Mouse (Mus musculus) limb, embryonic 13.5 days (tissue): ENCODE data around the gene Smarca4. TPM values are rescaled to one million over a fixed set of nuclear protein-coding genes. Genes with fewer than 3 reads are reported as not detected.
"Not testable (repeated sequence)": the region's sequence is repeated elsewhere in the genome, so short reads cannot be mapped to it uniquely, and the experiment has no call there.

Experiments
- ATAC-seq: fragments of 200-750 bp; cut with Nextera tagmentation; 2 replicates; pipeline ENCODE4 v1.8.0; 2017; ENCODE audit warnings: low read depth, moderate number of reproducible peaks, moderate TSS enrichment; ENCODE audit not compliant: low FRiP score
- H3K27ac ChIP-seq: fragments of 300-500 bp; sonication (generic); 2 replicates; pipeline ENCODE4 v1.5.1; 2015; ENCODE audit warnings: inconsistent platforms, mild to moderate bottlenecking, moderate library complexity
- H3K27me3 ChIP-seq: fragments of 300-500 bp; sonication (generic); 2 replicates; pipeline ENCODE4 v1.6.1; 2015; ENCODE audit warnings: mild to moderate bottlenecking, inconsistent platforms
- H3K36me3 ChIP-seq: fragments of 300-500 bp; sonication (generic); 2 replicates; pipeline ENCODE4 v1.6.1; 2015; ENCODE audit warnings: inconsistent platforms, mild to moderate bottlenecking, moderate library complexity
- H3K4me1 ChIP-seq: fragments of 300-500 bp; sonication (generic); 2 replicates; pipeline ENCODE4 v1.6.1; 2015; ENCODE audit warnings: inconsistent platforms
- H3K4me2 ChIP-seq: fragments of 300-500 bp; sonication (generic); replicated peaks from 2 replicates; pipeline ENCODE4 v1.6.1; 2015; ENCODE audit warnings: inconsistent platforms, mild to moderate bottlenecking, moderate library complexity
- H3K4me3 ChIP-seq: fragments of 300-500 bp; sonication (generic); 2 replicates; pipeline ENCODE4 v1.5.1; 2015; ENCODE audit warnings: moderate library complexity, mild to moderate bottlenecking, inconsistent platforms
- H3K9ac ChIP-seq: fragments of 300-500 bp; sonication (generic); 2 replicates; pipeline ENCODE4 v1.6.1; 2015; ENCODE audit warnings: mild to moderate bottlenecking, inconsistent platforms
- H3K9me3 ChIP-seq: fragments of 300-500 bp; sonication (generic); 2 replicates; pipeline ENCODE4 v1.6.1; 2016; ENCODE audit warnings: inconsistent platforms
- WGBS: fragments of 180-500 bp; shearing (Covaris S2); methylation state at CpG from one replicate; pipeline ENCODE4 v1.1.7; 2015; 5-methylcytosine and 5-hydroxymethylcytosine counted together
- polyA plus RNA-seq: library from polyadenylated mRNA; unstranded; fragments of >200 nt; fragmentation: Nextera tagmentation; extraction: Ambion mirVana; gene quantifications from 2 replicates; pipeline ENCODE4 v1.2.1, GENCODE M21; 2015

The Smarca4 gene
- polyA plus RNA-seq, 1 experiment from 2014 or later: 99.5 TPM

- no peak for ATAC-seq
- H3K4me1 ChIP-seq: peaks cover 29% of the 10 kb centered on the region
- peaks cover 66% of the 10 kb centered on the region for H3K36me3 ChIP-seq
Measured at GRCm38 (mm10) chr9:21591127-21591830, 24.7 kb upstream of the Smarca4 start.

DNA sequence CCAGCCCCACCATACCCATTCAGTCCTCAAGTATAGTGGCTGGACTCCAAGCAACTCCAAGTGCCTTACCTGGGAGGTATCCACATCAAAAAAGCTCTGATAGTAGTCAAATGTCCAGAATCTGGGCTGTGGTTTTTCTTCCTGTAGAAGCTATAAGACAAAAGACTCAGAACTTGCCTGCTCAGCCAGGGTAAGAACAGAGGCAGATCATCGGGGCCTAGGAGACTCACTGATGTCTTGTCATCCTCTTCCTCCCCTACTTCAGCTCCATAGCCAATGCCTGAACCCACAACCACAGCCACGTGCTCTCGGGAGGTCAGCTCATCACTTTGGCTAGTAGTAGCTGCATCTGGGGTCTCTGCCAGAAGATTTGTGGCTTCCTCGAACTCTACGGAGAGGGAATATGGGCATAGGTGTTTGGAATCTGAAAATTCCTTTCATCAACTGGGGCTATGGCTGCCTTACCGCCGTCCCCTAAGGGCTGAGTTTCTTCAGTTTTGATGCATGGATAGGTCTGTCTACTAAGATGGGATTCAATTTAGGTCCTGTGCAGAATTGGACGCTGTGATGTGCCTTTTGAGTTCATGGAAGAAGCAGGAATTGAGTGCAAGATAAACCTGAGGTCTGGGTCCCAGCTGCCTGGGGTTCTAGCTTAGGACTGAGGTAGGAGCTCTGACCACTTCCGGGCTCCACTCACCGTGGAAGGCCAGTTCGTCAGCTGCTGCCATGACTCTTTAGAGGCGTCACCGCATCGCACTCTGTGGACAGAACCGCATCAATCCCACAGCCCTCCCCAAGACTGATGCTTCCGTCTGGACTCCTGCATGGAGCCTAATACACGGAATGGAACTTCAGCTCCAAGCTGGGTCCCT lies 23.9 kb upstream of the Smarca4 start:
- peak overlapping the region; percentile 70 for H3K9ac ChIP-seq
- 20% methylated on average over 17 of the region's 17 CpGs for WGBS
- peaks cover 66% of the 10 kb centered on the region for H3K36me3 ChIP-seq
- no peaks in the 10 kb centered on the region for H3K27me3 ChIP-seq
- H3K9me3 ChIP-seq: no peaks in the 10 kb centered on the region
- H3K4me1 ChIP-seq: peaks cover 29% of the 10 kb centered on the region
- H3K27ac ChIP-seq: peak overlapping the region; percentile 67
- peak overlapping the region; percentile 96 for H3K4me2 ChIP-seq
- peak overlapping the region; percentile 89 for H3K4me3 ChIP-seq
- peak; percentile 66; the same call in 1 of the 2 replicates for ATAC-seq

More at GRCm38 (mm10) chr9:21591127-21591830, 24.7 kb upstream of the Smarca4 start:
- 0 out of 2 replicates have a peak overlapping the region, but pooled peaks have one; percentile 2 for H3K27ac ChIP-seq
- H3K27me3 ChIP-seq: no peaks in the 10 kb centered on the region
- no peak overlapping the region for H3K9ac ChIP-seq
- WGBS: 83% methylated on average over 6 of the region's 6 CpGs
- H3K9me3 ChIP-seq: no peaks in the 10 kb centered on the region
- H3K4me3 ChIP-seq: peak overlapping the region; percentile 89
- peak overlapping the region; percentile 96 for H3K4me2 ChIP-seq

DNA sequence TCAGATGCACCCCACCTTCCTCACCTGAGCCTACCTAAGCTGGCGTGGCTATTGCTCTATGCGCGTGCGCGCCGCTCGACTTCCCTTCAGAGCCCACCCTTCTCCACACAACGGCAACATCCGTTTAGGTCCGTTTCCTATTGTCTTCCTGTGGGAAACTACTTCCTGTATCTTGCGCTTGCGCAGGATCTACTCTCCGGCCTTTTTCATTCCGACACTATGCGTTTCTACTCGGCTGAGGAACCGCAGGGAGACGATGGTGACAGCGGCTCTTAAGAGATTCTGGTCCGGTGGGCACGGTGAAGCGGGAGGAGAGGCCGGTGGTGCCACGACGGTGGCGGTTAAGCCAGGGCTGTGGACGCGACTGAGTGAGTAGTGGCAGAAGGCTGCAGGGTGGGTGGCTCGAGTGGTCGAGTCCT lies 23.3 kb upstream of the Smarca4 start, which contains the start of the genes Timm29 and Yipf2:
TSS of gene Timm29 (plus strand) at position 20 of the 419 bp plus-strand sequence.
TSS of gene Yipf2 (minus strand) at position 126 of the 419 bp plus-strand sequence.
- under 1% methylated on average over 30 of the region's 30 CpGs for WGBS
- peak within 1 kb of the TSS; percentile 96 for H3K4me2 ChIP-seq
- H3K27ac ChIP-seq: peak within 1 kb of the TSS; percentile 76
- peaks cover 60% of the 10 kb centered on the region for H3K36me3 ChIP-seq
- no peaks in the 10 kb centered on the region for H3K27me3 ChIP-seq
- peak; percentile 91 for ATAC-seq
- H3K9ac ChIP-seq: peak within 1 kb of the TSS; percentile 94
- H3K4me1 ChIP-seq: peaks cover 29% of the 10 kb centered on the region
- H3K4me3 ChIP-seq: peak within 1 kb of the TSS; percentile 89
- no peaks in the 10 kb centered on the region for H3K9me3 ChIP-seq

DNA sequence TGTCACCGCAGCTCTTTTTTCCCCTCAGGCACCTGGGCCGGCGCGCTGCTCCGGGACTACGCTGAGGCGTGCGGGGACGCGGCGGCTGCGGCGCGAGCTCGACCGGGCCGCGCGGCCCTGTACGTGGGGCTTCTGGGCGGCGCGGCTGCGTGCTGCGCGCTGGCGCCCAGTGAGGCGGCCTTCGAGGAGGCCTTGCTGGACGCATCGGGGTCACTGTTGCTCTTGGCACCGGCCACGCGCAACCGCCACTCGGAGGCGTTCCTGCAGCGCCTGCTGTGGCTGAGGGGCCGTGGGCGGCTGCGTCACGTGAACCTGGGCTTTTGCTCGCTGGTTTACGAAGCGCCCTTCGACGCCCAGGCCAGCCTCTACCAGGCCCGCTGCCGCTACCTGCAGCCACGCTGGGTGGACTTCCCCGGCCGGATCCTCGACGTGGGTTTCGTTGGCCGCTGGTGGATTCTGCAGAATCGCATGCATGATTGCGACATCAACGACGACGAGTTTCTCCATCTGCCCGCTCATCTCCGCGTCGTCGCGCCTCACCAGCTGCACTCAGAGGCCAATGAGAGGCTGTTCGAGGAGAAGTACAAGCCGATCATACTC lies 22.7 kb upstream of the Smarca4 start:
- Histone ChIP-seq H3K9me3 (no peaks in the 10 kb centered on the region), H3K9ac (peak overlapping the region; percentile 94), H3K4me2 (peak overlapping the region; percentile 96), H3K27ac (peak overlapping the region; percentile 76), H3K27me3 (no peaks in the 10 kb centered on the region), H3K36me3 (peaks cover 55% of the 10 kb centered on the region), H3K4me3 (peak overlapping the region; percentile 89), H3K4me1 (peaks cover 29% of the 10 kb centered on the region)
- WGBS: 2% methylated on average over 53 of the region's 69 CpGs
- peak; percentile 48; the same call in 1 of the 2 replicates for ATAC-seq

GRCm38 (mm10) chr9:21594350-21594749 lies 21.6 kb upstream of the Smarca4 start:
- not testable (repeated sequence) for H3K27ac ChIP-seq, H3K27me3 ChIP-seq, ATAC-seq, H3K9me3 ChIP-seq
- peaks cover 29% of the 10 kb centered on the region for H3K4me1 ChIP-seq
- 91% methylated on average over 8 of the region's 8 CpGs for WGBS
- peaks cover 43% of the 10 kb centered on the region for H3K36me3 ChIP-seq
- peak overlapping the region; percentile 96 for H3K4me2 ChIP-seq
- peak overlapping the region; percentile 94; the same call in 1 of the 2 replicates for H3K9ac ChIP-seq
- H3K4me3 ChIP-seq: peak overlapping the region; percentile 89

GRCm38 (mm10) chr9:21594838-21595237 lies 21.1 kb upstream of the Smarca4 start:
- WGBS: 94% methylated on average over 2 of the region's 2 CpGs
- Histone ChIP-seq H3K27me3 (no peaks in the 10 kb centered on the region), H3K27ac (no peak overlapping the region), H3K4me3 (no peak overlapping the region), H3K4me2 (no peak overlapping the region; the same call in 1 of the 2 replicates), H3K4me1 (peaks cover 29% of the 10 kb centered on the region), H3K9me3 (no peaks in the 10 kb centered on the region), H3K36me3 (peaks cover 38% of the 10 kb centered on the region), H3K9ac (0 out of 2 replicates have a peak overlapping the region, but pooled peaks have one; percentile 94)
- no peak for ATAC-seq

GRCm38 (mm10) chr9:21598198-21598597 lies 17.8 kb upstream of the Smarca4 start:
- H3K36me3 ChIP-seq: peaks cover 31% of the 10 kb centered on the region; the same call in 1 of the 2 replicates
- WGBS: 39% methylated on average over 2 of the region's 2 CpGs
- H3K9ac ChIP-seq: no peak overlapping the region
- H3K9me3 ChIP-seq: no peaks in the 10 kb centered on the region
- peaks cover 22% of the 10 kb centered on the region for H3K4me1 ChIP-seq
- no peak for ATAC-seq
- H3K4me2 ChIP-seq: no peak overlapping the region
- no peaks in the 10 kb centered on the region for H3K27me3 ChIP-seq
- H3K27ac ChIP-seq: no peak overlapping the region
- H3K4me3 ChIP-seq: no peak overlapping the region

GRCm38 (mm10) chr9:21600186-21600585 lies 15.8 kb upstream of the Smarca4 start:
- no peak for ATAC-seq
- no peak overlapping the region for H3K9ac ChIP-seq
- H3K9me3 ChIP-seq: no peaks in the 10 kb centered on the region
- no peak overlapping the region for H3K4me3 ChIP-seq
- H3K4me1 ChIP-seq: peaks cover 4% of the 10 kb centered on the region
- peaks cover 19% of the 10 kb centered on the region; the same call in 1 of the 2 replicates for H3K36me3 ChIP-seq
- H3K4me2 ChIP-seq: no peak overlapping the region
- no peak overlapping the region for H3K27ac ChIP-seq
- no peaks in the 10 kb centered on the region for H3K27me3 ChIP-seq
- 72% methylated on average over 3 of the region's 3 CpGs for WGBS

DNA sequence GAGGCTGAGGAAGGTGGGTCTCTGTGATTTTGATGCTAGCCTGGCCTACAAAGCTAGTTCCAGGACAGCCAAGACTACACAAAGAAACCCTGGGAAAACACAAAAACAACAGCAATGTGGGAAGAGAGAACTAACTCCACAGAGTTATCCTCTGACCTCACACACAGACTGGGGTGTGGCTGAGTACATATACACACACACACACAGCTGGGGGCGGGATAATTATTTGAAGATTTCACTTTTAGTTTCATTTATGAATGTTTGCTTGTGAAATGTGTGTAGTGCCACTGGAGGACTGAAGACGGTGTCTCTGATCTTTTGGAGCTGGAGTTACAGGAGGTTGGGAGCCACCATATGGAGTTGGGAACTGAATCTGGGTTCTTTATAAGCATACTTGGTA lies 14.9 kb upstream of the Smarca4 start:
- peaks cover 10% of the 10 kb centered on the region; the same call in 1 of the 2 replicates for H3K36me3 ChIP-seq

DNA sequence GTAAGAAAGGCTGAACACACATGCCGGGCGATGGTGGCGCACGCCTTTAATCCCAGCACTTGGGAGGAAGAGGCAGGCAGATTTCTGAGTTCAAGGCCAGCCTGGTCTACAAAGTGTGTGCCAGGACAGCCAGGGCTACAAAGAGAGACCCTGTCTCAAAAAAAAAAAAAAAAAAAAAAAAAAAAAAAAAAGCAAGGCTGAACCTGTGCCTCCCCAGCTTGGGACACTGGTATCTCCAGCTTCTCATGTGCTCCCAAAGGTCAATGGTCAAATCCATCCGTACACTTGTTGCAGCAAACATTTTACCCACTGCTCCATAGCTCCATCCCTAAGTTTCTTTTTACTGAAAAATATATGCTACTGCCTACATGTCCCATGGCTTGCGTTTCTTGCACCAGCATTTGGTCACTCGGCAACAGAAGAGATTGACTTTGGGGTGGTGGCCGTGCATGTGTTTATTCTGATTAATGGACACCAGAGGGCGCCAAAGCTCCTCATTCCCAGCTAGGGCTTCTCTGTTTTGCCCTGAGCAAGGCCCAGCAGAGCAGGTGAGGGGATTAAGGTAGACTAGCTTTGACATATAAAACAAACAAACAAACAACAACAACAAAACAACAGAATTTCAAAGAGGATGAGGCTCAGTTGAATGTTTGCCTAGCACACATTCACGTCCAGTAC lies 14.1 kb upstream of the Smarca4 start:
- H3K4me2 ChIP-seq: no peak overlapping the region
- WGBS: 48% methylated on average over 10 of the region's 10 CpGs
- no peaks in the 10 kb centered on the region for H3K4me1 ChIP-seq
- no peak overlapping the region for H3K4me3 ChIP-seq
- H3K9ac ChIP-seq: no peak overlapping the region
- no peaks in the 10 kb centered on the region for H3K9me3 ChIP-seq
- no peak overlapping the region for H3K27ac ChIP-seq
- H3K27me3 ChIP-seq: no peaks in the 10 kb centered on the region
- peaks cover 2% of the 10 kb centered on the region; the same call in 1 of the 2 replicates for H3K36me3 ChIP-seq
- ATAC-seq: peak; percentile 73

More for the DNA sequence above, 14.9 kb upstream of the Smarca4 start:
- H3K4me3 ChIP-seq: no peak overlapping the region
- no peak for ATAC-seq
- H3K4me2 ChIP-seq: no peak overlapping the region
- 86% methylated on average over 2 of the region's 2 CpGs for WGBS
- H3K27ac ChIP-seq: no peak overlapping the region
- H3K4me1 ChIP-seq: no peaks in the 10 kb centered on the region
- no peaks in the 10 kb centered on the region for H3K9me3 ChIP-seq
- H3K9ac ChIP-seq: no peak overlapping the region
- H3K27me3 ChIP-seq: no peaks in the 10 kb centered on the region

- no peak overlapping the region for H3K9ac ChIP-seq
- no peak overlapping the region for H3K4me3 ChIP-seq
- no peaks in the 10 kb centered on the region for H3K4me1 ChIP-seq
- no peak for ATAC-seq
- no peak overlapping the region for H3K27ac ChIP-seq
- 65% methylated on average over 5 of the region's 5 CpGs for WGBS
- H3K27me3 ChIP-seq: no peaks in the 10 kb centered on the region
- H3K9me3 ChIP-seq: no peaks in the 10 kb centered on the region
- no peaks in the 10 kb centered on the region for H3K36me3 ChIP-seq
- no peak overlapping the region for H3K4me2 ChIP-seq
Measured at GRCm38 (mm10) chr9:21604119-21604518, 11.8 kb upstream of the Smarca4 start.
